Mouse (Mus musculus) kidney, postnatal 14 days (tissue): ENCODE measurements around the gene Irf2bp2.

Experiments
- DNase-seq: peaks from one replicate; pipeline ENCODE4 v3.0.0; 2022; ENCODE audit warnings: mixed read lengths

The Irf2bp2 gene

DNA sequence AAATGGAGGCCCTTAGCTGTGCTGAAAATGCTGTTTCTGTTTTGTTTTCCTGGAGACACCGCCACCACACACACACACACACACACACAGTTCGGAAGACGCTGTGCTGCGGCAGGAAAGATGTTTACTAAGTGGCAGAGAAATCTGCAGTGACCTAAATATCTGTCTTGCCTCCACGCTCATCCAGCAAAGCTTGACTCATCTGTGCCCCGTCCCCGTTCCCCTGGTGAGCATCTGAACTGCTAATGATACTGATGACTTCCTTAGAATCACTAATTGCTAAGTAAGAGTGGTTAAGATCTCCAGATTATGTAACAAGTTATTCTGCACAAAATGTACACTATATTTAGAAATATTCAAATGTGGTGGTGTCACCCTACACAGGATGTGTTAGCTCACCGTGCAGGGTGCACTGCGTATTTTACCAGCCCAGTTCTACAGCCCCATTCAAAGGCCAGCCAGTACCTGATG lies 8.2 kb downstream of the Irf2bp2 start:
- DNase-seq: peak; percentile 33

DNA sequence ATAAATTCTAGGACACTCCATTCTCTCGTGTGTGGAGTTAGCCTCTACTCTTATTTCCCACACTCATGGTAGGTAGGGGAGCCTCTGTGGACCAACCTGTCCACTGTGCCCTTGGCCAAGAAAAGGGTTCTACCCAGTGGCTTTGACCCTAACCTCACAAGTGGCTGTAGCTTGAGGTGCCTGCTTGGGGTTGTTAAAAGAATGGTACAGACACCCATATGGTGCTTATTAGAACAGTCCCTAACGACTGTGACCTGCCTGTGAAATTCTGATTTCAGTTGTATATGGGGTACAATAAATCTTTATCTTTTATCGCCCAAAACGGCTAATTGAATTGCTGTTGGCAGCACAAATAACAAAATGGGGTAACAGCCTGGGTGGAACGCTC lies 8.9 kb downstream of the Irf2bp2 start:
- DNase-seq: no peak

DNA sequence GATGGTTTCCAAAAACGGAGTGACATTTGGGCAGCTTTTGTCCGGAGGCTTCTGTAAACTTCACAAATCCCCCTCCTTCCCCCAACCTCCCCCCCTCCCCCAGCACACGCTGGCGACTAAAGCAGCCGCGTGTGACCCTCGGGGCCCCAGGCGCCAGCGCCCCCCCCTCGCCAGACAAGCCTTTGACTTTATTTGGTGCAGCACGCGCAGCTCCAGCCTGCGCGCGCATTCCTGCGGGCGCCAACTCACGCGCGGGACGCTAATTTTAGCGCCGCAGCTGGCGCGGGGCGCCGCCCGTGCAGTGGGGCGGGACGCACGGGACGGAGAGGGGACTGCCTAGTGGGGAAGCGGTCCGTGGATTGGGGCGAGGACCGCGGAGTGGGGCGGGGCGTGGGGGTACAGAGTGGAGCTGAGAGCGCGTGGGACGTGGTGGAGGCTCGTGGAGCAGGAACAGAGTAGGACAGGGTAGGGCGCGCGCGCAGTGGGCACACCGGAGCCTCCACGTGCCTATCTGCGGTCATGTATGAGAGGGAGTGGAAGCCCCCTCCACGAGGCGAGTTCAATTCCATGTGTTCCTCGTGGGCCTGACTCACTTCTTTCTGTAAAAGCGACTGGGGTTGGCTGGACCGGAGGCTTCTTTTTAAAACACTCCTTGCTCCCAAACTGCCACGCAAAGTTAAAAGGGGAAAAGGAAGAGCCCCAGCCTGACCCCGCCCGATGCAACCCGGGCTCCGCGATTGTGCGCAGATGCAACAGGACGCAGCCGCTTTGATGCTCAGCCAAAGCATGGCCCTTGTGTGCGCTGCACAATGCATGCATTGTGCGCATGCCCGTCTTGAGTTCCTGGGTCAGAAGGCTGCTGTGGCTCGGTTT lies 9.6 kb downstream of the Irf2bp2 start:
- peak; percentile 90 for DNase-seq

DNA sequence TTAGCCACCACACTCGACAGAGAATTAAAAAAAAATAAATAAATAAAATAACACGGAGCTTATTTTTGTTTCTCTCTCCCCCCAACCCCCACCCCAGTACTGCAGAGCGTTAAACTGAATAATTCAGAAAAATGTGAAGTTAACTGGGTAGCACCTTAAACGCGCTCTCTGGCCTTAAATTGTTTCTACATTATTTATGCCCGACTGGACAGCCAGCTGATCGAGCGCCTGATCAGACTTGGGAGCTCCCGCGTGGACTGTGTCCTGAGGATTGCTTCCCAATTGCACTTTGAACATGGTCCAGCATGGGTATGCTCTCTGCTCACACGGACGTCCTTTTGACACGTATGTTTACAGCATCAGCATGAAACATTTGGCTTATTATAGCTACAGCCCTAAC lies 10.3 kb downstream of the Irf2bp2 start:
- DNase-seq: peak; percentile 81

DNA sequence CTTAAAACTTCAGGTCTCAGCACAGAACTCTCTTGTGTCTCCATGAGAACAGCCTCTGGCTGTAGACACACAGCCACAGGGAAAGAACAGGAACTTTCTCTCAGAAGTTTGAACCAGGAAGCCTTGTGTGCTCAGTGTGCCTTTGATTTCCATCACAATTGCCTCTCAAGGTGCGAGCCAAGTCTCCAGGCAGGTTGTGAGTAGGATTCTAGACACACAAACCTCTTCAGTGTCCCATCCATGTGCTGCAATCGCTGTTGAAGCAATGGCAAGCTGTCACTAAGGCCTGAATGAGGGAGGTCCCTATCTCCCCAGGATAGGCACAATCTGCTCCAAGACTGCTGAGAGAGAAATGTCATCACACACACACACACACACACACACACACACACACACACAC lies 10.8 kb downstream of the Irf2bp2 start:
- no peak for DNase-seq

DNA sequence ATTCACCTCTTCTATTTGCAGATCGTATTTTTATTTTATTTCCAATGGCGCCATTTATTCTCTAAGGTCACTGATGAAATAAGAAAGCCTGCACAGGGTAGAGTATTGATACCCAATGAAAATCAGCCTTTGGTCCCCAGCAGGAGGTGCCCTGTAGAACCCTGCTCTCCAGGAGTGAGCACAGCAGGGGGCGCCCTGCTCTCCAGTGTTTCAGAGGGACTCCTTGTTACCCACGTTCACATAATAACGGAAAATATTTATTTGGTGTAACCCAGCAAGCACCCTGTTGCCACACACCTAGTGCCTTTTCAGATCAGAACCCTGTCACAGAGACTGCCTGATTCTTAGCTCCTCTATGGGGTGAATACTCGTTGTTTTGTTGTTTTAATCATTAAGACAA lies 11.3 kb downstream of the Irf2bp2 start:
- peak; percentile 75 for DNase-seq

DNA sequence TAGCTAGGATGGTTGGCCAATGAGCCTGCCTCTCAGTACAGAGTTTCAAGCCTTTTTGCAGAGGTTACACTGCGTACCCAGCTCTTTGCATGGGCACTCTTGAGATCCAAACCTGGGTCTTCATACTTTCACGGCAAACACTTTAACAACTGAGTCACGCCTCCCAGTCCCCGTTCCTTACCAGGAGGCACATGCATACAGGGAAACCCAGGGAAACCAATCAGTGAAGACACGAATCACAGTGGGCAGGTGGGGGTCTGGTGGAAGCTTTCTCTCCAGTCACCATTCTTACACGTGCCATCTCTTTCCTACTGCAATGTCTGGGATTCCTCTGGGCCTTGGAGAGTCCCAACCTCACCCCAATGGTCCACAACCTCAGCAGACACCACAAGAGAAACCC lies 12.1 kb downstream of the Irf2bp2 start:
- DNase-seq: no peak

DNA sequence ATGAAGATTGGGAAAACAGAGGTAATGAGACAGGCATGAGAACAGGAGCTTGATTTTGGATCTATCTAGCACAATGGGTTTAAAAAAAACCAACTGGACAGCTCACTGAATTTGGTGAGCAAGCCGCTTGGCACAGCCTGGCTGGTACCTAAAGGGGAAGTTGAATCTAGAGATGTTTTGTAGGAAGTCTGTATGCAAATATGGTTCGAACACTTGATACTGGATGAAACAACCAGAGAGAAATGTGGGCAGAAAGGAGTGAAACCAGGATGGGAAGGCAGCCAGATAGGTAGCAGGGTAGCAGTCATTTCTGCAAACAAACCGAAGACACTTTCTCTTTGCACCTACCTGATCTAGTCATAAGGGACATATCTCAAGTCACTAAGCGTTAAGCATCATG lies 13.0 kb downstream of the Irf2bp2 start:
- no peak for DNase-seq

DNA sequence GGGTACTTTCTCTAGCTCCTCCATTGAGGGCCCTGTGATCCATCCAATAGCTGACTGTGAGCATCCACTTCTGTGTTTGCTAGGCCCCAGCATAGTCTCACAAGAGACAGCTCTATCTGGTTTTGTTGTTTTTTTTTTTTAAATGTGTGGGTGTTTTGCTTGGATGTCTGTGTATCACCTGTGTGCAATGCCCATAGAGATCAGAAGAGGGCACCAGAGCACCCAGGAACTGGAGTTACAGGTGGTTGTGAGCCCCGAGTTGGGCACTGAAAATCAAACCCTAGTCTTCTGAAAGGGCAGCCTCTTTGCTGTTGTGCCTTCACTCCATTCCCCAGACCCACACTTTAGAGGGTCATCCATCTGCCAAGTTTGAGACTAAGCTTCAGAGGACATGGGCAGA lies 13.7 kb downstream of the Irf2bp2 start:
- DNase-seq: no peak

DNA sequence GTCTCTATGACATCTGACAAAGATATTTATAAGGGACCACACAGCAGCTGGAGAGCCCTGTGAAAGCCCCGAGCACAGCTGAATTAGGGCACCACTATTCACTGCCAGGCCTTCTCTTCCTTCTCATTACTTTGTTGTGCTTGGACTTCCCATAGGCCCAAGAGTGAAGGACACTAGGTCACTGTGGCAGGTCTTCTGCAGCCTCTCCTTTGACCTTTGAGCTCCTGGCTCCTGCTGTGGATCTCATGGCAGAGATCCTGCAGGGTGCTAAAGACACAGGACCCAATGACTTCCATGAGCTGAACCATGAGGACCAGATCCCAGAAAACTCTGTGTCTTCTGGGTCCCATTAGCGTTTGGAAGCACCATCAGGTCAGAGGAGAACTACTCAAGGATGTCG lies 15.1 kb downstream of the Irf2bp2 start:
- no peak for DNase-seq

DNA sequence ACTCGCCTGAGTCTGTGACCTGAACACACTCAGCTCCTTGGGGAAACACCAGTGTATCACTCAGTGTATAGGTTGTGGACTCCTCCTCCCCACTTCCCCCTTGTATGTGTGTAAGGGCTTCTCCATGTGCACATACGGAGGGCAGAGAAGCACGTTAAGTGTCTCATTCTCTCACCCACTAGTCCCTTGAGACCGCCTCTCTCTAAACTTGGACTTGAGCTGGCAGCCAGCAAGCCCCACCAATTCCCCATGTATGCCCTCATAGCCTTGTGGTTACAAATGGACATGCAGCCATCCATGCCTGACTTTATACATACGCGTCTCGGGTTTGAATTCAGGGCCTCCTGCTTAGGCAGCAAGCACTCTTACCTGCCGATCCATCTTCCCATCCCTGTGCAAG lies 16.9 kb downstream of the Irf2bp2 start:
- no peak for DNase-seq

DNA sequence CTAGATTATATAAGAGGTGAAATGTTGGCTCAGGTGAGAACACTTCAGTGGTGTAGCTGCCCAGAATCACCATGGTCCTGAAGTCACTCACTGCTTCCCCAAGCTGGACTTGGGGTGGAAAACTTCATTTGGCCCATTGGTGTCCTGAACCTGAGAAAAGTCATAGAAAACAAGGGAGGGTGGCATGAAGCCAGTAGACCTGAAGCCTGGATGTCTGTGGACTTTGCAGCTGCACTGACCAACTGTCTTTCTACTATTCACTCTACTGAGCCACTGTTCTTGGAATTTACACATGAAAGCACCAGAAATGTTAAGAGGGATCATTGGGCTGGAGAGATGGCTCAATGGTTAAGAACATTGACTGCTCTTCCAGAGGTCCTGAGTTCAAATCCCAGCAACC lies 17.7 kb downstream of the Irf2bp2 start:
- no peak for DNase-seq

DNA sequence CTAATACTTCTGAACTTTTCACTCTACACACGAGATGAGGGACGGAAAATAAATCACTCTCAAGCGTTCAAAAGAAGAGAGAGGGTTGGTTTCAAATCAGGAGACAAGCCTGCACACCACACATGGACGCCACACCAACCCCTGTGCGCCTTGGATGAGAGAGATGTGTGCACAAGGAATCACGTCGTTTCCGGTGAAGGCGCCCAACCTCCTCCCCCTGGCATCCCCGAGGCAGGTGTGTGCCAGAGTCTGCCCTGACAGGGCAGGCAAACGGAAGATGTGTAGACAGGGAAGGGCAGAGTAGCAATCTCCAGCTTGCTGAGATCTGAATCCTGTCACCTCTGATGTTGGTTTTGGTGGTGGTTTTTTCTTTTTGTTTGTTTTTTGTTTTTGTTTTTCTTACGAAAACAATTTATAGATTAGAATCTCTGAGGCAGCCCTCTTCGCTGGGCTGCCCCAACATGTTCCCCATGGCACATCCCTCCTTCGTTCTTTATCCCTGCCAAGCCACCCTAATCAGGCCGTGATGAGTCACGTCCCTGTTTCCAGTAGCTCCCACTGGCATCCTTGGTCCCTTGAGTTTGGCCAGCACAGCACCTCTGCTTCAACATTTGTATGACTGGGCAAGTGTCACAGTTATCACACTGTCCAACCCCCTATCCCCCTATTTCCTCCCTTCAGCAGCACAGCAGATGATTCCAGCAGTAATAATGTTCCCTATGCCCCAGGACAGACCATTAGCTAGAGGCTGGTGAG lies 18.7 kb downstream of the Irf2bp2 start:
- DNase-seq: no peak

DNA sequence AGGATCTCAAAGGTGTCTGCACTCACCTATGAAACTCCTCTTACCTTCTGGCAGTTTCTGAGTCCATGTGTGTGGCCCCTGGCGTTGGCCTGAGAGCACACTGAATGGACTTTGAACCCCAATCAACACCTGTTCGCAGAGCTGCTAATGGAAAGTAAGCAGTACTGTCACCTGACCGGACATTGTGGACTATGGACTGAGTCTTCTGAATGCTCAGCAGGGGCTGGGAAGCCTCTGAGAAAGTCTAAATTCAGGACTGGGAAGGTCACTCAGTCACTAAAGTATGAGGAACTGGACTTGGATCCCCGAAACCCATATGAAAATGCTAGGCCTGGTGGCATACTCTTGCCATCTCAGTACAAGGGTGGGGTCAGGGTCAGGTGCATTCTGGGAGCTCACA lies 19.9 kb downstream of the Irf2bp2 start:
- DNase-seq: peak; percentile 77

DNA sequence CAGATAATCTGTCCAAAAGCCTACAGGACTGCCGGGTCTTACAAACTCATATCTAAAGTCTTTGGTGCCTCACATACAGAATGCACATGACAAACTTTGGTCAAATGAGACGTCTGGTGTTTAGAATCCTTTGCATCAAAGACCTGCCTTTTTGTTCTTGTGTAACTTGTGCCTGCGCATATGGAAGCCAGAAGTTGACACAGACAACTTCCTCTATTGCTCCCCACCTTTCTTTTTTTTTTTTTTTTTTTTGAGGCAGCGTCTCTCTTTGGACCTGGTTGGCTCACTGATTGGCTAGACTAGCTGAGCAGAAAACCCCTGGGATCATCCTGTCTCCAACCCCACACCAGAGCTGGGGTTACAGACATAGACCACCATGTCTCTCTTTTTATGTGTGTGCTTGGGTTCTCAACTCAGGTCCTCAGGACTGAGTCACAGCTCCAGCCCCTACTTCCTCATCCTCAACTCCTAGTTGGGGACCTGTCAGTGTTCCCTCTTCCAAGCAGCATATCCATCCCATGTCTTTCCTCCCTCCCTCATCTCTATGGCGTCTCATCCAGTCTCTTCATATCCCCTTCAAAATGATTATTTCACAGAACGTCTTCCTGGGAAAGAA lies 20.6 kb downstream of the Irf2bp2 start:
- DNase-seq: no peak

DNA sequence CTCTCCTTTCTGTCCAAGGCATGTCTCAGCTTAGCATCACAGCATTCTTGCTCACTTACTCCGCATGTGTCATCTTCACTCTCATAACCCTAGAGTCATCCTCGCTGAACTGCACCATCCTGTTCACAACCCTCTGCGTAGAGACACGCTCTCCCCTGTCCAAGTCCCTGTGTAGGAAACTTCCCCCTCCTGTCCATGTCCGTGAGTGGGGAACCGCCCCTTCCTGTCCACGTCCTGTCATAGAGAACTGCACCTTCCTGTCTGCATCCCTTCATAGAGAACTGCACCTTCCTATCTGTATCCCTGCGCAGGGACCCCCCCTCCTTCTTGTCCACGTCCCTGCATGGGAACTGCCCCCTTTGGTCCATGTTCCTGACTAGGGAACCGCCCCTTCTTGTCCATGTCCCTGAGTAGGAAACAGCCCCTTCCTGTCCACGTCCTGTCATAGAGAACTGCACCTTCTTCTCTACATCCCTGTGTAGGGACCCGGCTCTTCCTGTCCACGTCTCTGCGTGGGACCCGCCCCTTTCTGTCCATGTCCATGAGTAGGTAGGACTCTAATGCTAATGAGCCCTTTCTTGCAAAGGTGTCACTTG lies 22.6 kb downstream of the Irf2bp2 start:
- DNase-seq: peak; percentile 15

DNA sequence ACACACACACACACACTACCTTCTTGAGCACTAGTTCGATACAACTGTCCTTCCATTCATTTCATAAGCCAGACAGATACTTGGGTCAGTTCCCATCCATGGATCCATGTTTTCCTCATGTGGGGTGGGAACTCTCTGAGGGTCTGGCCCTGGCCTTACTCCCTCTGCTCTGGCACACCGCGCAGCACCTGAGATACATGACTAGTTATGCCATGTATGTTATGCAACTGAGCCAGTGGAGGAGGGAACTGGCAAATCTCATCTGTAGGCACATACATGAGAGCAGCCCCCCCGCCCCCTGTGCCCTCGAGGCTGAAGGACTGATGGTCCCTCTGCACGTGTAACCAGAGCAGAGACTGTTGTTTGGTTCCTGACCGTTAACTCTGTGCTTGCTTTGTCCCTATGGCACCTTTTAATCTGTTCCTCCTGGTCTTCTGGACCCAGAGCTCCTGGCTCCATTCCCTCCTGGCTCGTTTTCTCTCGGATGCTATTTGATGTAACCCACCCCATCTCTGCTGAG lies 23.2 kb downstream of the Irf2bp2 start:
- DNase-seq: no peak

DNA sequence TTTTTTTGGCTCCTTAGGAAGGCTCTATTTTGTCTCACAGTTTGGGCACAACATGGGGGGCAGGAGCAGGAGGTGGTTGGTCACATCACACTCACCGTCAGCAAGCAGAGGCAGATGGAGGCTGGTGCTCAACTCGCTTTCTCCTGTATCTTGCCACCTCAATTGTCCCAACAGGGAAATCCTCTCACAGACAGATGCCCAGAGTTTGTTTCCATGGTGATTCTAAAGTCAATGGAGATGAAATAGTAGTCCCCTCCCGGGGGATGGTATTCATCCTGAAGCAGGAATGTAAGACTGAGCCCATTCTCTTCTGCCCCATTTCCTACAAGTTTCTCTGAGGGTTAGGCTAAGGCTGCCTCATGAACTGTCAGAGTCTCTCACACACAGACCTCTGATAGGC lies 23.7 kb downstream of the Irf2bp2 start:
- no peak for DNase-seq

DNA sequence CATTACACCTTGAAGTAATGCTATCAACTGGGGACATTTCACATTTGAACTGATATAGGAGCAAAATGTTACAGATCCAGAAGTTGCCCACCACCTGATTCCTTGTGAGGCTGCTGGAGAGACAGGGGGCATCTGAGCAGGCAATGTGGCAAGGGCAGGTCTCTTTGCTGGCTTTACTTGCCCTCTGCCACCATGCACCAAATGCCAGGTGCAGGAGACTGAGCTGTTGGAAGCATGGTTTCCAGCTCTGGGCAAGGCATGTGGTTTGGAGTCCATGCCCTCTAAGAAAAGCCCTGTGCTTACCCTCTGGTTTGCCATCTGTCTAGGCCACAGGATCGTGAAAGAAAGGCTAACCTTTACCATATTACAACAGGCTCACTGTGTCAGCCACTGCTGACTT lies 24.1 kb downstream of the Irf2bp2 start:
- no peak for DNase-seq

DNA sequence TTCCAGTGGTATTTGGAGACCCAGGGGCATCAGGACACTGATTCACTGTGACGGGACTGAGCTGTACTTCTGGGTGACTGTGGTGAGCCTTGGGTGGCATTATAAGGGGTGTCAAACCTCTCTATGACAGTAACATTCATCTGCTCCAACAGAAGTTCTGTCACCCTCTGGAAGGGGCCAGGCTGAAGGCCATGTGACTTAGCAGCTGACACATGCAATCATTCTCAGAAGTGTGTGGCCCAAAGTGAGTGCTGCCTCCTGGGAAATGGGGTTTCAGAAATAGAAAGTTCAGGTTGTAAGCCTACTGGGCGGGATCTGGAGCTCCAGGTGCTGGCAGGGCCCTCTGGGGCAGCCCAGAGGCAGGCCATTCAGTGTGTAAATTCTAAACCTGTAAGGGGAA lies 26.1 kb downstream of the Irf2bp2 start:
- DNase-seq: no peak

DNA sequence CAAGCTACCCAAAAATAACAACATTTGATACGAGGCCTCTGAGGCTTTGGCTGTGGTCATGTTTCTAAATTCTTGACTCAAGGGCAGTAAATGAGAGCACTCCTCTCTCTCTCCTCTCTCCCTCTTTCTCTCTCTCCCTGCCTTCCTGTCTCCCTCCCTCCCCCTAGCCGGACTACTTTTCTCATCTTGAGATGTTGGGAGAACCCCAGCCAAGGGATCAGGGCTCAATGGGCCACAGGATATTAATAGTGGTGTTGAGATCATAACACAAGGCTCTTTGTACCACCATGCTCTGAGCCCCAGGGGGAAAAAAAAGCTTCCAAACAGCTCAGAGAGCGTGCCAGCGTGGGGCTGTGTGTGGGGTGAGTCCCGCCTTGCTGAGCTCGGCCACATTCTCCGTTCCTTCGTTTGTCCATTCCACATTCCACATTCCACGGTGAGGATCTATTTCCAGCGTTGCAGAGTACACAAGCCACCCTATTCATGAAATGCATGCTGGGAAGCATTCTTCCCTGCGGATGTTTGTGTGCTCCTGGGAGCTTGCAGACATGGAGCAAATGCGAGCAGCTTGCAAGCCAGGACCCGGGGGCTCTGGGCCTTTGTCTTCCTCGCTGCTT lies 27.2 kb downstream of the Irf2bp2 start:
- DNase-seq: peak; percentile 73

DNA sequence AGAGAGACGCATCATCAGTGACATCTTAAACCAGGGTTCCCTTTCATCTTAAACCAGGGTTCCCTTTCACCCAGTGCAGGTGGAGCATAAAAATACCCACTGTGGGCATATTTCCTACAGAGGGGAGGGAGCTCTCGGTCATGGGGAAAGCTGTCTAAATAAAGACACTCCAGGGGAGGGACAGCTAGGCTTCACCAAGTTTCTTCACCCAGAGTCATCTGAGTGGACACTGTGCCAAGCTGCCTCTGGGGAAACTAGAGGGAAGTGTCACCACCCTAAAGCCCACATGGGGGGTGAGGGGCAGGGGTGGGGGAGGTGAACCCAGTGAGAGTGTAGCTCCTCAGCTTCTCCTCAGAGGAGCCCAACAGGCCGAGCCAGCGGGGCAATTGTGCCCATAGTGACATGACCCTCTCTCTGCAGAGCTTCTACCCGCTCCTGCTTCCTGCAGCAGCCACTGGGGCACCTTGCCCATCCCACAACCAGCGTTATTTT lies 27.8 kb downstream of the Irf2bp2 start:
- DNase-seq: no peak
